Mouse (Mus musculus): Measurements from ENCODE around the gene Mier2.

GRCm38 (mm10) chr10:79578891-79579290 lies 23.9 kb upstream of the Mier2 start:
- TF ChIP-seq POLR2A (IDR thresholded peaks at IDR 0.05; ENCODE audit: borderline replicate concordance, extremely low read depth, low read depth, low read length) (no peak), CTCF (IDR thresholded peaks at IDR 0.05; ENCODE audit: insufficient read depth, low read length) (no peak)
